Mouse (Mus musculus): ENCODE results near the gene A230050P20Rik. TPM values are rescaled to one million over a fixed set of nuclear protein-coding genes. Genes with fewer than 3 reads are reported as not detected.

The A230050P20Rik gene
- polyA plus RNA-seq, 1 experiment from 2014 or later: 12.6 TPM

Small RNA genes within 50 kb of the gene (microRNA-seq; reads per million reads assigned to microRNA genes)
- gene Mir7081: not detected

Other genes starting within 250 kb of the A230050P20Rik start
- gene Ubl5, start 225.8 kb upstream of the A230050P20Rik start, polyA plus RNA-seq (2014; fragmentation: Nextera tagmentation; extraction: Ambion mirVana): 362 and 386 TPM in 2 replicates
- 12.2 and 13.5 TPM in 2 replicates for gene Fbxl12, start 223.9 kb upstream of the A230050P20Rik start, polyA plus RNA-seq (2014; fragmentation: Nextera tagmentation; extraction: Ambion mirVana)
- gene Pin1, start 216.5 kb upstream of the A230050P20Rik start, polyA plus RNA-seq (2014; fragmentation: Nextera tagmentation; extraction: Ambion mirVana): 45.7 and 46.5 TPM in 2 replicates
- gene Olfm2, start 122.3 kb upstream of the A230050P20Rik start, polyA plus RNA-seq (2014; fragmentation: Nextera tagmentation; extraction: Ambion mirVana): 8.0 and 8.6 TPM in 2 replicates
- gene Col5a3, start 53.6 kb upstream of the A230050P20Rik start, polyA plus RNA-seq (2014; fragmentation: Nextera tagmentation; extraction: Ambion mirVana): 1.1 and 1.2 TPM in 2 replicates
- not detected in 2 replicates for gene Rdh8, start 50.1 kb upstream of the A230050P20Rik start, polyA plus RNA-seq (2014; fragmentation: Nextera tagmentation; extraction: Ambion mirVana)
- gene Angptl6, start 11.1 kb downstream of the A230050P20Rik start, polyA plus RNA-seq (2014; fragmentation: Nextera tagmentation; extraction: Ambion mirVana): 6.9 and 7.2 TPM in 2 replicates
- gene Ppan, start 19.5 kb downstream of the A230050P20Rik start, polyA plus RNA-seq (2014; fragmentation: Nextera tagmentation; extraction: Ambion mirVana): 72.7 and 74.6 TPM in 2 replicates
- 281 and 289 TPM in 2 replicates for gene Eif3g, start 30.0 kb downstream of the A230050P20Rik start, polyA plus RNA-seq (2014; fragmentation: Nextera tagmentation; extraction: Ambion mirVana)
- gene Dnmt1, start 91.2 kb downstream of the A230050P20Rik start, polyA plus RNA-seq (2014; fragmentation: Nextera tagmentation; extraction: Ambion mirVana): 64.7 and 69.6 TPM in 2 replicates
- 48.6 and 52.3 TPM in 2 replicates for gene S1pr2, start 108.1 kb downstream of the A230050P20Rik start, polyA plus RNA-seq (2014; fragmentation: Nextera tagmentation; extraction: Ambion mirVana)
- 136 and 150 TPM in 2 replicates for gene Mrpl4, start 134.1 kb downstream of the A230050P20Rik start, polyA plus RNA-seq (2014; fragmentation: Nextera tagmentation; extraction: Ambion mirVana)
- 10.6 and 12.5 TPM in 2 replicates for gene Icam1, start 147.3 kb downstream of the A230050P20Rik start, polyA plus RNA-seq (2014; fragmentation: Nextera tagmentation; extraction: Ambion mirVana)
- 0.84 and 1.0 TPM in 2 replicates for gene Icam4, start 160.7 kb downstream of the A230050P20Rik start, polyA plus RNA-seq (2014; fragmentation: Nextera tagmentation; extraction: Ambion mirVana)
- gene Icam5, start 163.4 kb downstream of the A230050P20Rik start, polyA plus RNA-seq (2014; fragmentation: Nextera tagmentation; extraction: Ambion mirVana): 0.18 TPM in 1 of 2 replicates, not detected in the other
- 1.8 TPM in 1 of 2 replicates, not detected in the other for gene Zglp1, start 198.5 kb downstream of the A230050P20Rik start, polyA plus RNA-seq (2014; fragmentation: Nextera tagmentation; extraction: Ambion mirVana)
- 0.30 and 0.43 TPM in 2 replicates for gene Gm49373, start 204.5 kb downstream of the A230050P20Rik start, polyA plus RNA-seq (2014; fragmentation: Nextera tagmentation; extraction: Ambion mirVana)
- gene Fdx1l, start 205.0 kb downstream of the A230050P20Rik start, polyA plus RNA-seq (2014; fragmentation: Nextera tagmentation; extraction: Ambion mirVana): 56.0 and 56.4 TPM in 2 replicates
- 2.0 and 2.3 TPM in 2 replicates for gene Gm38431, start 223.4 kb downstream of the A230050P20Rik start, polyA plus RNA-seq (2014; fragmentation: Nextera tagmentation; extraction: Ambion mirVana)
- gene Raver1, start 223.4 kb downstream of the A230050P20Rik start, polyA plus RNA-seq (2014; fragmentation: Nextera tagmentation; extraction: Ambion mirVana): 68.7 and 74.2 TPM in 2 replicates

Data from stomach, embryonic 14.5 days (tissue).